Mouse (Mus musculus): ENCODE results near the gene Cpped1. TPM values are rescaled to one million over a fixed set of nuclear protein-coding genes. Genes with fewer than 3 reads are reported as not detected.

The Cpped1 gene
- polyA plus RNA-seq, 1 experiment from 2014 or later = 28.0 TPM

GRCm38 (mm10) chr16:11900341-11900740, 8.9 kb downstream of the Cpped1 start:
- Histone ChIP-seq H3K36me3 (ENCODE audit: control insufficient read depth, insufficient read depth, low read length) (no peaks in the 10 kb centered on the region), H3K27ac (ENCODE audit: low read depth, low read length) (no peak overlapping the region), H3K9ac (ENCODE audit: low read depth, low read length) (no peak overlapping the region), H3K27me3 (replicated peaks; ENCODE audit: control insufficient read depth, insufficient read depth, low read length) (no peaks in the 10 kb centered on the region), H3K4me2 (no peak overlapping the region), H3K4me3 (ENCODE audit: low read depth, low read length) (no peak overlapping the region), H3K4me1 (replicated peaks; ENCODE audit: control insufficient read depth, insufficient read depth, low read length) (no peaks in the 10 kb centered on the region), H3K9me3 (ENCODE audit: control insufficient read depth, low read length) (no peaks in the 10 kb centered on the region)
- 87% methylated on average over 6 of the region's 6 CpGs for WGBS
- ATAC-seq (replicated peaks; ENCODE audit: low FRiP score) = no peak
- DNase-seq (ENCODE audit: low spot score) = no peak

- Histone ChIP-seq H3K4me2 (no peak overlapping the region), H3K9me3 (ENCODE audit: control insufficient read depth, low read length) (no peaks in the 10 kb centered on the region)
- no peak for ATAC-seq (replicated peaks; ENCODE audit: low FRiP score)
Observed at GRCm38 (mm10) chr16:11896411-11896810, 12.8 kb downstream of the Cpped1 start.

DNA sequence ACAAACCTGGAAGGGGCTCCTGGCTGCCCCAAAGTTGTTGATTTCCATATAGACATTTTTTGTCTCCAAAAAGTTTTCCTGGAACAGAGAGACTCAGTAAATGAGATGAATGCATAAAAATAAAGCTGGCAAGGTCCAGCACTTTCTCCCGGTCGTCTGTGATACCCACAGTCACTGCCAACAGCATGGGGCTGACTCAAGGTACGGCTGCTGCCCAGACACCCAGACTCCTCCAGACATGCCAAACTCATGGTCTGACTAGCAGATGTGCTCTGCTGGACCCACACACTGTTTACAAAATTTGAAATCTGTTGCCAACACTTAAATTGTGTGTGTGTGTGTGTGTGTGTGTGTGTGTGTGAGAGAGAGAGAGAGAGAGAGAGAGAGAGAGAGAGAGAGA, 14.4 kb downstream of the Cpped1 start:
- no peak overlapping the region for H3K4me3 ChIP-seq (ENCODE audit: low read depth, low read length)
- no peak for ATAC-seq (replicated peaks; ENCODE audit: low FRiP score)
- no peak for DNase-seq (ENCODE audit: low spot score)
- no peaks in the 10 kb centered on the region for H3K9me3 ChIP-seq (ENCODE audit: control insufficient read depth, low read length)
- H3K9ac ChIP-seq (ENCODE audit: low read depth, low read length) = no peak overlapping the region
- no peak overlapping the region for H3K27ac ChIP-seq (ENCODE audit: low read depth, low read length)
- no peaks in the 10 kb centered on the region for H3K36me3 ChIP-seq (ENCODE audit: control insufficient read depth, insufficient read depth, low read length)
- H3K4me2 ChIP-seq = no peak overlapping the region
- no peaks in the 10 kb centered on the region for H3K4me1 ChIP-seq (replicated peaks; ENCODE audit: control insufficient read depth, insufficient read depth, low read length)
- 88% methylated on average over 3 of the region's 3 CpGs for WGBS
- H3K27me3 ChIP-seq (replicated peaks; ENCODE audit: control insufficient read depth, insufficient read depth, low read length) = no peaks in the 10 kb centered on the region

More at GRCm38 (mm10) chr16:11896411-11896810, 12.8 kb downstream of the Cpped1 start:
- Histone ChIP-seq H3K9ac (ENCODE audit: low read depth, low read length) (no peak overlapping the region), H3K4me1 (replicated peaks; ENCODE audit: control insufficient read depth, insufficient read depth, low read length) (no peaks in the 10 kb centered on the region), H3K36me3 (ENCODE audit: control insufficient read depth, insufficient read depth, low read length) (no peaks in the 10 kb centered on the region), H3K4me3 (ENCODE audit: low read depth, low read length) (no peak overlapping the region), H3K27ac (ENCODE audit: low read depth, low read length) (no peak overlapping the region), H3K27me3 (replicated peaks; ENCODE audit: control insufficient read depth, insufficient read depth, low read length) (no peaks in the 10 kb centered on the region)
- 89% methylated on average over 5 of the region's 5 CpGs for WGBS
- DNase-seq (ENCODE audit: low spot score) = no peak

DNA sequence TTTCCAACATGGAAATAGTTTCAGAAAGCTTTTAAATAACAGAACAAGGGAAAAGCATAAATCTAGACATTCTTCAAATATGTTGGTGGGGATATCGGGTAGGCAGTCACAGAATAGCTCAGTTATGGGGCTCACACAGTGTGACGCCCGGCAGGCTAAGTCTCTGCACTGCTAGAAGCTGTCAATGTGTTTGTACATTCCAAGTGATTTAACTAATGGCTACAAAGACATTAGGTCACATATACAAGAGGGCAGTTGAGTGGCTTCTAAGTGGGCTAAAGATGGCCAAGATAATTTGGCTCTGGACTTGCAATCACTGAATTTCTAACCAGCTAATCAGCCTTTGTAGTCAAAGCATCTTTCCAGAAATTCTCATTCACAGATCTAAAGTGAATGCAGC, 19.1 kb downstream of the Cpped1 start:
- Histone ChIP-seq H3K4me2 (no peak overlapping the region), H3K9ac (ENCODE audit: low read depth, low read length) (no peak overlapping the region), H3K27ac (ENCODE audit: low read depth, low read length) (no peak overlapping the region), H3K9me3 (ENCODE audit: control insufficient read depth, low read length) (no peaks in the 10 kb centered on the region), H3K36me3 (ENCODE audit: control insufficient read depth, insufficient read depth, low read length) (peaks cover 6% of the 10 kb centered on the region; the same call in 1 of the 2 replicates), H3K4me3 (ENCODE audit: low read depth, low read length) (no peak overlapping the region), H3K27me3 (replicated peaks; ENCODE audit: control insufficient read depth, insufficient read depth, low read length) (no peaks in the 10 kb centered on the region), H3K4me1 (replicated peaks; ENCODE audit: control insufficient read depth, insufficient read depth, low read length) (no peaks in the 10 kb centered on the region)
- WGBS = 68% methylated on average over 3 of the region's 3 CpGs
- ATAC-seq (replicated peaks; ENCODE audit: low FRiP score) (no peak), DNase-seq (ENCODE audit: low spot score) (no peak)

GRCm38 (mm10) chr16:11889741-11890140, 19.5 kb downstream of the Cpped1 start:
- H3K4me1 ChIP-seq (replicated peaks; ENCODE audit: control insufficient read depth, insufficient read depth, low read length) = no peaks in the 10 kb centered on the region
- H3K27me3 ChIP-seq (replicated peaks; ENCODE audit: control insufficient read depth, insufficient read depth, low read length) = no peaks in the 10 kb centered on the region
- H3K9ac ChIP-seq (ENCODE audit: low read depth, low read length) = no peak overlapping the region
- DNase-seq (ENCODE audit: low spot score) (no peak), ATAC-seq (replicated peaks; ENCODE audit: low FRiP score) (no peak)
- H3K27ac ChIP-seq (ENCODE audit: low read depth, low read length) = no peak overlapping the region
- no peak overlapping the region for H3K4me2 ChIP-seq
- 75% methylated on average over 3 of the region's 3 CpGs for WGBS
- H3K36me3 ChIP-seq (ENCODE audit: control insufficient read depth, insufficient read depth, low read length) = peaks cover 8% of the 10 kb centered on the region; the same call in 1 of the 2 replicates
- H3K9me3 ChIP-seq (ENCODE audit: control insufficient read depth, low read length) = no peaks in the 10 kb centered on the region
- no peak overlapping the region for H3K4me3 ChIP-seq (ENCODE audit: low read depth, low read length)

DNA sequence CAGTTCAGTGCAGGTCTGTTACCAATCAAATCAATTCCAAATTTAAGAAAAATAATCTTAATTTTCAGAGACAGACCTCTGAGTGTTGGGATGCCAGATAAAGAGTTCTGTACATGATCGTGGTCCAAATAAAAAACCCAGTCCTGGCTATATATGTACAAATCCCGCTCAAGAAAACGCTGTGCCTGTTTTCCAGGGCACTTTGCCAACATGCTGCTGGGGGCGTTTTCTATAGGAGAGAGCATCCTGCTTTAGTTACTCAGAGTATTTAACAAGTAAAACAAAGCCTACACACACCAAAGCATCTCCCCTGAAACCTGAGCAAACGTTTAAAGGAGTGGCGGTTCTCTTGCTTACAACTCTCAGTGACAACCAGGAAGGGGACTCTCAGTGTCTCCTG, 27.4 kb downstream of the Cpped1 start:
- H3K36me3 ChIP-seq (ENCODE audit: control insufficient read depth, insufficient read depth, low read length) = peaks cover 9% of the 10 kb centered on the region; the same call in 1 of the 2 replicates
- H3K4me3 ChIP-seq (ENCODE audit: low read depth, low read length) = no peak overlapping the region
- ATAC-seq (replicated peaks; ENCODE audit: low FRiP score) (no peak), DNase-seq (ENCODE audit: low spot score) (no peak)
- 76% methylated on average over 6 of the region's 6 CpGs for WGBS
- H3K27ac ChIP-seq (ENCODE audit: low read depth, low read length) = no peak overlapping the region
- no peaks in the 10 kb centered on the region for H3K9me3 ChIP-seq (ENCODE audit: control insufficient read depth, low read length)
- H3K4me2 ChIP-seq = no peak overlapping the region
- no peaks in the 10 kb centered on the region for H3K27me3 ChIP-seq (replicated peaks; ENCODE audit: control insufficient read depth, insufficient read depth, low read length)
- H3K9ac ChIP-seq (ENCODE audit: low read depth, low read length) = no peak overlapping the region
- H3K4me1 ChIP-seq (replicated peaks; ENCODE audit: control insufficient read depth, insufficient read depth, low read length) = no peaks in the 10 kb centered on the region

DNA sequence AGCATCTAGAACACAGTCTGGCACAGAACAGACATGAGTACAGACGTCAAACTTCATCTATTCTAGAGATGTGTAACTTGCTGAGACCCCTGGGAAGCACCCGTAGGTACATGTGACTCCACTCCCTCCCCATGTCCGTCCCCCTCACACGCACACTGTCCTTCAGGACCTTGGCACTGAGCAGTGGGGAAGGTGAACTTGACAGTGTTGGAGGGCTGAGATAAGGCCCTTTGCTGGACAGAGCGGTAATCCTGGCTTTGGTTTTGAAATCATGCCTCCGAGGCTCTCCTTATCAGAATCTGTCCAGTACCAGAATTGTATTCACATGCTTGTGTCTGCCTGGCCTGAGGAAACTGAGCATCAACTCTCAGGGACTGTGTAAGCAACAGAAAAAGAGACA, 28.8 kb downstream of the Cpped1 start:
- Histone ChIP-seq H3K4me3 (ENCODE audit: low read depth, low read length) (no peak overlapping the region), H3K4me2 (no peak overlapping the region), H3K9ac (ENCODE audit: low read depth, low read length) (no peak overlapping the region), H3K27ac (ENCODE audit: low read depth, low read length) (no peak overlapping the region), H3K36me3 (ENCODE audit: control insufficient read depth, insufficient read depth, low read length) (peaks cover 7% of the 10 kb centered on the region; the same call in 1 of the 2 replicates), H3K27me3 (replicated peaks; ENCODE audit: control insufficient read depth, insufficient read depth, low read length) (no peaks in the 10 kb centered on the region), H3K4me1 (replicated peaks; ENCODE audit: control insufficient read depth, insufficient read depth, low read length) (no peaks in the 10 kb centered on the region), H3K9me3 (ENCODE audit: control insufficient read depth, low read length) (no peaks in the 10 kb centered on the region)
- no peak for ATAC-seq (replicated peaks; ENCODE audit: low FRiP score)
- 57% methylated on average over 6 of the region's 6 CpGs for WGBS
- DNase-seq (ENCODE audit: low spot score) = no peak

- 87% methylated on average over 6 of the region's 6 CpGs for WGBS
- 0 out of 2 replicates have a peak, but pooled peaks cover 4% of the 10 kb centered on the region for H3K36me3 ChIP-seq (ENCODE audit: control insufficient read depth, insufficient read depth, low read length)
- DNase-seq (ENCODE audit: low spot score) (no peak), ATAC-seq (replicated peaks; ENCODE audit: low FRiP score) (no peak)
- H3K9me3 ChIP-seq (ENCODE audit: control insufficient read depth, low read length) = no peaks in the 10 kb centered on the region
- H3K9ac ChIP-seq (ENCODE audit: low read depth, low read length) = no peak overlapping the region
- no peaks in the 10 kb centered on the region for H3K4me1 ChIP-seq (replicated peaks; ENCODE audit: control insufficient read depth, insufficient read depth, low read length)
- H3K4me3 ChIP-seq (ENCODE audit: low read depth, low read length) = no peak overlapping the region
- H3K27me3 ChIP-seq (replicated peaks; ENCODE audit: control insufficient read depth, insufficient read depth, low read length) = no peaks in the 10 kb centered on the region
- no peak overlapping the region for H3K27ac ChIP-seq (ENCODE audit: low read depth, low read length)
- no peak overlapping the region for H3K4me2 ChIP-seq
Observed at GRCm38 (mm10) chr16:11879196-11879595, 30.0 kb downstream of the Cpped1 start.

- WGBS = 88% methylated on average over 5 of the region's 5 CpGs
- H3K4me3 ChIP-seq (ENCODE audit: low read depth, low read length) = no peak overlapping the region
- ATAC-seq (replicated peaks; ENCODE audit: low FRiP score) = no peak
- no peak overlapping the region for H3K4me2 ChIP-seq
- 0 out of 2 replicates have a peak, but pooled peaks cover 4% of the 10 kb centered on the region for H3K36me3 ChIP-seq (ENCODE audit: control insufficient read depth, insufficient read depth, low read length)
- no peak overlapping the region for H3K27ac ChIP-seq (ENCODE audit: low read depth, low read length)
- H3K27me3 ChIP-seq (replicated peaks; ENCODE audit: control insufficient read depth, insufficient read depth, low read length) = no peaks in the 10 kb centered on the region
- no peaks in the 10 kb centered on the region for H3K4me1 ChIP-seq (replicated peaks; ENCODE audit: control insufficient read depth, insufficient read depth, low read length)
- H3K9me3 ChIP-seq (ENCODE audit: control insufficient read depth, low read length) = no peaks in the 10 kb centered on the region
- H3K9ac ChIP-seq (ENCODE audit: low read depth, low read length) = no peak overlapping the region
- no peak for DNase-seq (ENCODE audit: low spot score)
Observed at GRCm38 (mm10) chr16:11875227-11875626, 34.0 kb downstream of the Cpped1 start.

Measured in liver, embryonic 11.5 days (tissue).